In the genomic region with DNA sequence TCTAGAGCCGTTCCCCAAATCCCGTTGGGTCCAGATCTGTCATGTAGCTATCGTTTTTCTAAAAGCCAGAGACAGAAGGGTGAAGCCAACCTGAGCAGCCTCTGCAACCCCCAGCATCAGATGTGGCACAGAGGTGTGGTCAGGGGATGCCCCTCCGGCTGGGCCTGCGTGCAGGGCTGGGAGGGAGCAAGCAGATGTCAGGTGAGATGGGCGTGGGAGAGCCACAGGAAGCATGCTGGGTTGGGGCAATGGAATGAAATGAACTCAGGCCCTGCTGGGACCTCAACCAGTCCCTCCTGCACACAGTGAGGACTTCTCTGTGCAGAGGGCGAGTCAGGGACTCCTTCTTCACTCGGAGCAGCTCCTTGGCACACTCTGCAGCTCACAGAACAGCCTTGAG, we compare ENCODE assay signal across 1 mouse cellular context.
TF ChIP-seq lines count a peak whose summit lies in the region.

No protein-coding gene starts in this region.

TF ChIP-seq in myocyte, 11 proteins besides CTCF, POLR2A, EP300 and RAD21:
- no peak for TF ChIP-seq USF1 (IDR thresholded peaks at IDR 0.05; ENCODE audit: low read depth)
- no peak for TF ChIP-seq CEBPB (IDR thresholded peaks at IDR 0.05; ENCODE audit: insufficient read depth, poor library complexity, severe bottlenecking)
- TF ChIP-seq POLR2AphosphoS2 (IDR thresholded peaks at IDR 0.05; ENCODE audit: insufficient read length, low read depth) = peak; percentile 23
- no peak for TF ChIP-seq MAX (IDR thresholded peaks at IDR 0.05; ENCODE audit: low read depth)
- no peak for TF ChIP-seq MYOD1 (IDR thresholded peaks at IDR 0.05; ENCODE audit: control insufficient read depth in 1 of 3, insufficient read length in 2 of 3, low read depth in 2 of 3)
- TF ChIP-seq TCF3 (IDR thresholded peaks at IDR 0.05; ENCODE audit: insufficient read length, low read depth) = no peak
- TF ChIP-seq MYOG (IDR thresholded peaks at IDR 0.05; ENCODE audit: control insufficient read depth in 1 of 3, insufficient read depth in 1 of 3, insufficient read length in 2 of 3, low read depth in 2 of 3) = no peak
